Mouse (Mus musculus): ENCODE measurements around the gene Odf2l.

Gene Odf2l

DNA sequence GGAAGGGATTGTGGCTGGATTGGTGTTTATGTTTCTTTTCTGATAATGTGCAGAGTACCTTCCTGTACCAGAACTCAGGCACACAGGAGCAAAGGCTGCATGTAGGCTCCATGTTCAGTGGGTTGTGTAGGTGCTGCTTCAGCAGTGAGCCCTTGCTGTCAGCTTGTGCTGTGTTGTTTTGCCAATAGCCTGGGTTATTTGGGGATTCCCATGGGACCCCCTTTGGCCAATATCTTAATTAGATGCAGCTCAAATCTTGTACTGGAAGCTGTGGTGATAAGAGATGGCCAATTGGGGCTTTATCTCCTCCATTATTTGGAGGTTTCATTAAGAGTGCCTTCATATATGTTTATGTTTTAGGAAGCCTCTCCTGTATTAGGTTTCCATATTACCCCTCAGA lies 24.5 kb downstream of the Odf2l start:
- no peak for DNase-seq

DNA sequence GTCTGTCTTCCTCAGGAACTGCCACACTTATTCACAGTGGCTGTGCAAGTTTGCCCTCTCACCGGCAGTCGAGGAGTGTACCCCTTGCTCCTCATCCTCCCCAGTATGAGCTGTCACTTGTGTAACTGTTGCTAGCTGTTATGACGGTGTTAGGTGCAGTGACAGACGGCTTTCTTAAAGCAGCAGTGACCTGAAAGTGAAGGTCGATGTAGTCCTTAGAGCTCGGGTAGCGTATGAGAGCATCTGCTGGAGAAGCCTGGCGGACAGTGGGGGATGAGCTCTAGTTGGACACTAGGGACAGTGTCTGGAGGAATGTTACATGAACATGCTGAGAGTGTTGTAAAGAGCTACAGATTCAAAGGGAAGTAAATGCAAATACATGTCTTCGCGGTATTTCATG lies 25.5 kb downstream of the Odf2l start:
- DNase-seq, result no peak

DNA sequence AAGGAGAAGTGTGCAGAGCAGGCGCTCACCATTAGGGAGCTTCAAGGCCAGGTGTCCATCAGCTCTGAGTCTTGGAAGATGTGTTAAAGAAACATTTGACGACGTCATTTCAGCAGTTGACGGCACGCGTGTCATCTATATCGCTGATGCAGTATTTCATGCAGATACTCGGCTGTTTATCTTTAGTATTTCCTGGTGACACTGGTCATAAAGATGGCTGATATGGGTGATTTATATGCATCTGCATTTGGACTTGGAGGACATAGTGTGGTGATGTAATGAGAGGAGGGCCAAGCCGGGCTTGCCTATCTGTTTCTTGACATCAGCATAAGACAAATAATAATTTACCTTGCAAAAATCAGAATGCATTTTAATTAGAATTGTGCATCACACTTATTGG lies 28.5 kb downstream of the Odf2l start:
- no peak for DNase-seq

DNA sequence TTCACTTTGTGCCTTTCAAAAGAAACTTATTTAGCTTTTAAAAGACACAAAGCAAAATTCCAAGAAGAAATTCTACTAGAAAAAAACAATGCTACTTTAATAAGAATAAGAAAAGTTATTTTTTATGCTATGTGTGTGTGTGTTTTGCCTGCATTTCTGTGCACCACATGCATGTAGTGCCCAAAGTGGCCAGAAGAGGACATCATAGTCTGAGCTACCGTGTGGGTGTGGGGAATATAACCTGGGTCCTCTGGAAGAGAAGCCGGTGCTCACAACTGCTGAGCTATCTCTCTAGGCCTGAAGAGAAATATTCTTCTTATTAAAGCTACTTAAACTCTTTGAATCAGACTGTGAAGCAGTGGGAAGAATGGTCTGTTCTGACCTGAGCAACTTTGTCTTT lies 29.1 kb downstream of the Odf2l start:
- no peak for DNase-seq

DNA sequence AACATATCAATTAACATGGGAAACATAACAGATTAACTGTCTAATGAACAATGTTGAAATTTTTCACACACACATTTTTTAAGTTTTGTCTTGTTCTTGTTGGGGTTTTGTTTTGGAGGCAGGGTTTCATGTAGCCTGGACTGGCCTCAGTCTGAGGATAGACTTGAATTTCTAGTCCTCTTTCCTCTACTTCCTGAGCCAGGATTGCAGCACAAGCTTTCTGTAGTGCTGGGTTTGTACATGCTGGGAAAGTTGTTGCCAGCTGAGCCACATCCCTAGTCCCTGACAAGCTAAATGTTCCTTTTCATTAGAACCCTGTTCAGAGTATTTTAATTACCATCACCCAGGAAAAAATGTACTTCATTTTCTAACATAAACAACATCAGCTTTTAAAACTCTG lies 29.6 kb downstream of the Odf2l start:
- no peak for DNase-seq

DNA sequence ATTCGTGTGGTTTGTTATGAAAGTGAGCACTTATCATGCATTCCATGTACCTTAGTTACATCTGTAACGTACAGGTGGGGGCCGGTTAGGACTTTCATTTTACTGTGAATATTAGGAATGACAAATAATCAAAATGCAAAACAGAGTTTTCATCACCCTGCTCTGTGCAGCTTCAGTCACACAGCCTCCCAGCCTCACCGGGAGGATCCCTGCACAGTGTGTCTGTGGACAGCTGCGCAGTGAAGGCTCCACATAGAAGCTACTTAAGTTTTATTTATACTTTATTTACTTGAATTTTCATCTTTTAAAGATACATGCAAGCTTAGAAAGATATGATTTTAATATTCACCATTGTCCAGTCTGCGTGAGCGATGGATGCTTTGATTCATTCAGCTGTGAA lies 32.7 kb downstream of the Odf2l start:
- no peak for DNase-seq

DNA sequence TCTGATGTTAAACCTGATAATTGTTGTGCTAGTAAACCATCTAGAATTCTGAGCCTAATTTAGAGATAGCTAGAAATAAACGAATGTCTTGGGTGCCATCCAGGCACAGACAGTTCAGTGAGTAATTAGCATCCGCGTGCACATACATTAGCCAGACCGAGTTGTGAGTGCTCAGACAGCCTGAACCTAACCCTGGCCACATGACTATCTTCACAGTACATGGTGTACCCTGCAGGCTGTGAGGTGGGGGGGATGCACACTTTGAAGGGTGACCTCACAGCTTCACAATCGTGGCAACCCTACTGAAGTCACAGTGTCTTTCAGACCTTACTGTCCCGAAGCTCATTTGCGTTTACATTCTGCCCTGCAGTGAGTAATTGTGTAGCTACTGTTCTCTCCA lies 33.5 kb downstream of the Odf2l start:
- no peak for DNase-seq

DNA sequence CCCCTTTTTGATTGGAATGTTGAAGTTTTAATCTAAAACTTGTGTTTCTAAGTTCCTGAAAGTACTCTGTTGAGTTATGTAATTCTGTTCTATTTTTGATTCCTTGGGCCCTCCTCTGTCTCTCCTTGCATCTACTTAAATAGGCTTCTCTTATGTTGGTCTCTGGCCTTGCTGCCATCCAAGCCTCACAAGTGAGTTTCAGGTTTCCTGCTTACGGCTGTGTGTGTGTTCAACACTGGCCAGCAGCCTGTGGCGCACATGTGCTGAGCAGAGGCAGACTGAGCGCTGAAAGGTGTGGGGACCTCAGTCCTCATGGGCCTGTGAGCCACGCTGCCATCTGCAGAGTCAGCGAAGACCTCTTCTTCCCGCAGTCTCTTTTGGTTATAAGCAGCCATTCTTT lies 38.5 kb downstream of the Odf2l start:
- no peak for DNase-seq

DNA sequence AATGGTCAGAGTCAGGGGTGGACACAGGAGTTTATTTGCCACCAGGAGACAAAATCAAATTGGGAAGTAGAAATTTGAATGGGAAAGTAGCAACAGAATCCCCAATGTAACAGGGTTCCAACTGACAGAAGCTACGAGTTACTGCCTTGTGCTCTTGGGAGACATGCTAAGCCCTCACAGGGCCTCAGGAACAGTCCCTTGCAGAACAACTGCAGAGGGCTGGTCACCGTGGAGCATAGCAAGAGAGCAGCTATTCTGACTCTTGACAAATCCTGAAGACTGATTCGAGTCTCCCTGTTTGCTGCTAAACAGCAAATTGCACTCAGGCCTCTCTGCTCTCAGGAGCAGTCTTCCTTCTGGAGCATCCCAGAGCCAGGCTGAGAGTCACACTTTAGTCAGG lies 40.1 kb downstream of the Odf2l start:
- DNase-seq, result no peak

DNA sequence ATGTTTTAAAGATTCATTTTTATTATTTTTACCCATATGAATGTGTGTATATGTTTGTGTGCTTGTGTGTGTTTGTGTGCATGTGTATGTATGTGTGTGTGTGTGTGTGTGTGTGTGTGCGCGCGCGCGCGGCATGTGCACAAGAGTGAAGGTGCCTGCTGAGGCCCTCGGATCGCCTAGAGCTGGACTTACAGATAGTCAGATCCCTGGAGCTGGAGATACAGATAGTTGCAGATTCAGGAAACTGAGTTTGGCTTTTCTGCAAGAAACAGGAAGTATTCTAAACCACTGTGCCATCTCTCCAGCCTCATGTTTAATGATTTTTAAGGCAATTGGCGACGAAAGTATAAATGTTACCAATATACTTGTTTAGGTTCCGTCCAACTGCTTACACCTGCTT lies 48.4 kb downstream of the Odf2l start:
- no peak for DNase-seq

DNA sequence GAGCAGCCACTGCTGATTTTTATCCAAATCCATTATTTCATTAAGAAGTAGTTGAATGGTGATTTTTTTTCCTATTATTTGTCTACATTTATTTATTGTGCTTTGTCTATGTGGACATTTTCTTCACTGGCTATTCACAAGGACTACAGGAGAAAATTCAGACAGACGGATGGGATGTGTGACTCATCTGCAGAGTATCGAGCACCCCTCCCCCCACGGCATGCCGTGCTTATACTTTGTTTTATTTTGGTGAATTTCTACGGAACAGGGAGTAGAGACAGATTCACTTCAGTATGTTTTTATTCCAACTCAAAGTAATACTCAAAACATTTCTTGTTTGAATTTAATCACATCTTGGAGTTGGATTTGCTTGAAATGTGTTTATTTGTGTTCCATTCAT lies 49.4 kb downstream of the Odf2l start:
- DNase-seq, result no peak

DNA sequence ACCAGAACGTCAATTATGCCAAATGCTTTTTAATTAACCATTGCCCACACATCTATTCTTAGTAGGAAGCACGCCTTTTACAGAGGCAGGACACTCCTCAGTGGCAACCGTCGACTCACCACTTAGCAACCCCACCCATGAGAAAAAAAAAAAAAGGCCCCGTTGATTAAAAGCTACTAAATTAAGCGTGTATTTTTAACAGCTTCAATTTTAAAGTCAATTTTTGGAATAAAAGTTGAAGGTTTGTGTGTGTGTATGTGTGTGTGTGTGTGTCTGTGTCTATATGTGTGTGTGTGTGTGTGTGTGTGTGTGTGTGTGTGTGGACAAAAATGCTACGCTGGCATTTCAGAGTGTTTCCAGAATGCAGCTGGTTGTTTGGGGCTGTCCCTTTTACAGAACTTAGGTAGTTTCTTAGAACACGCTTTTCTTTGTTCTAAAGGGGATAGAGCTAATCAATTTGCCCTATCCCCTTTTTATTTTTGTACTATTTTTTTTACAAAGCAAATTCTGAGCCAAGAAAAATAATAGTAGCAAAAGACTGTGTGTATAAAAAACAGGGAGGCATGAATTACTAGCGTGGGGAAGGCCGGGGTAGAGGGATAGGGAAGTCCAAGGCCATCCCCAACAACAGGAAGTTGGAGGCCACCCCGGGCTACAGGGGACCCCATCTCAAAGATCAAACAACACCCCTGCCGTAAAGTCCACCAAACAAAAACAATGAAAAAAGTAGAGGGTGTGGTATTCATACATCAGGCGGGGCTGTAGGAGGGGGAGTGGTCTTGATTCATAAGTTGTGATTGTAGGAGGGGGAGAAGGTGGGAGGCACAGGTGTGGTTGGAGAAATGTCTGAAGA lies 50.7 kb downstream of the Odf2l start:
- DNase-seq, result no peak

DNA sequence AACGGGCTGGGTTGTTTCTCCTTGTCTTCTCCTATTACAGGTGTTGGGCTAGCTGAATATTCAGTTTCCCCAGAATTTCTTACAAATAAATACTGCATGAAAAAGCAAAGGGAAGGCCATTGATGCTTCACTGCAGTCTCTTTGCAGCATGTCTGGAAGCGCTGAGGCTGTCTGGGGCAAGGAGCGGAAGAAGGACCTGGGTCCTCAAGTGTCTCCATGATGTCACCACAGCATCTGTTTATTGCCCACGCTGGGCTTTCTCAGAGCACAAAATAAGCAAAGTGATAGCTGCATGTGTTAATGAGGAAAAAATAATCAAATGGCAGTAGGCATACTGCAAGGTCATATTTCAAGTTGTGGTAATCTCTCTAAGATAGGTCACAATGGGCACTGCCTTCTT lies 51.6 kb downstream of the Odf2l start:
- DNase-seq, result no peak

DNA sequence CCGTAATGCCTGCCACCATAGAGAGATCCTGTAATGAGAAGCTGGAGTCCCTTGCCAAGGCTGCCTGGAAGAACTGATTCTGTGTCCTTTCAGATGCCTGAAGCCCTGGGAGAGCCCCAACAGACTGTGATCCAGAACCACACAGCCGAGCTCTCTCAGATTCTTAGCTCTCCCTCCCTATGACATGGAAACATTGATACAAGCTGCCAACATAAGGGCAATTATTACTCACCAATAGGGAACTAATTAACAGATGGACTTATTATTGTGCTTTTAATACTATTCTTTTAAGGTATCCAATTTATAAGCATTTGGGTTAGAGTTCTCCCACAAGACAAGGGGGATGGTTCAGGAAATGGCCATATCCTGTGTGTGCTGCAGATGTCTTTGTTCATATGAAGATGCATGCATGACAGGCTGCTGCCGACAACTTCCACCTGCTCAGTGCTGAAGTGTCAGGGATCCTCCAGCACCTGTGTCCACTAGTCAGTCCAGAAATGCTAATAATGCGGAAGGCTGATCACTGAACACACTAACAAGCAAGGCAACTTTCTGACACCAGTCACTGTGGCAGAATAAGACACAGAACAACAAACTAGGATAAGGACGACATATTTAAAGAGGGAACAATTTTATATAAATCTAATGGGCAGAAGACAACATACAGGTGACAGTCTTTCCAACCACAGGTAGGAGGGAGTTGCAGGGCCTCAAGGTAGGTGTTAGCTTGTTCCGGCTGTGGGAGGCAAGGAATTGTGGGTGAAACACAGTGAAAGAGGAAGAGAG lies 52.4 kb downstream of the Odf2l start:
- no peak for DNase-seq

DNA sequence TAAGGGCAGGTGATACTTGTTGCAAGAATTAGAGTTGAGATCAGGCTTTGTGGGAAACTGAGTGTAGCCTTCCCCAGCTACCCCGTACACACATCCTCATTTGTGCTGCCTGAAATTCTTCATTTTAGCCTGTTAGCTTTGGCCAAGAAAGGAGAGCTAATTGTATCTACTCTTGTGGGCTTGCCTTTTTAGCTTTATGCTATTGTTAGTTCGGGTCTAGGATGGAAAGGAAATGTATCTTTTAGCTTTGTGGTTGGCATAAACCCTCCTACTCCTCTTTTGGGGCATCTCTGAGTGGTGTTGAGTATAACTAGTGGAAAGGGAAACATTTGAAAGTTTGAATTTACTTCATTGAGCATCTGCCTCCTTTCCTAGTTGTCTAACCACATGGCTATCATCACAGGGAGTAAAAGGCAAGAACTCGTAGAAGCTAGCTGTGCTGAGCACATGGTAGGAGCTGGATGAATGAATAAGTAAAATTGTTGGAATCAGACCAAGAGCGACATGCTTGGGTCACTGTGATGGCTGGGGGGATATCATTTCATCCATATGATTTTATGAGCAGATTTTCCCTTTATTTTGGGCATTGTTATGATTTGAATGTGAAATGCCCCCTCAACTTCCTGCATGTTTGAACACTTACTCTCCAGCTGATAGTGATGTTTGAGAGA lies 53.1 kb downstream of the Odf2l start:
- no peak for DNase-seq

DNA sequence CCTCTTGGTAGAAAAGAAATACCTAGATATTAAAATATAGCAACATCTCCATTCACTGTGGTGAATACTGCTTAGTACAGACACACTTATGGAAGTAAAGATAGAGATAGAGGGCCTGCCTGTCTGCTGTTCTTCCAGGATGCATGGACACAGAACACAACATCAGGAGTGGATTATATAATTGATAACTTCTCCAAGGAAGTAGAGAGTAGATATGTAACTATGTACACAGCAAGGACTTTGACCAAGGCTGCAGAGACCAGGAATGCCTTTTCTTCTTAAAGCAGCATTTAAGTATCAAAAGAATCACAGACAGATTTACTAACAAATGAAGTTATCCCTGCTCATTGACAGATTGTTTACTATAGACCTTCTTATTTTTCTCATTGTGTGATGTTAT lies 66.3 kb downstream of the Odf2l start:
- no peak for DNase-seq

DNA sequence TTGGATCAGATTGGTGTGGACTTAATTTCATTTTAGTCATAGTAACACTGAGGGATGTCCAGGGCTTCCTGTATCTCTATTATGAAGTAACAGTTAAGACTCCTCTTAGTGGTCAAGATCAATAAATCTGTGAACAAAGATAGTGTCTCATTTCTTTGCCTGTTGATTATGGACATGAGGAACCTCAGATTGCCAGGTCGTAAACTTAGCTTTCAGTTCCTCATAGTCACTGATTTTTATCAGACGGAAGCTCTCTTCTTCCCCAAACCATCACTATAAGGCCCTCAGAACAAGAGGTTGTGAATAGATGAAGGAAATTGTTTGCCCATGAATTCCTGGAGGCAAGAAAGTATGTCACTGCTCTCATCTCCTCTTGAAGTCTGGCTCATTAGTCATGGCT lies 73.6 kb downstream of the Odf2l start:
- no peak for DNase-seq

DNA sequence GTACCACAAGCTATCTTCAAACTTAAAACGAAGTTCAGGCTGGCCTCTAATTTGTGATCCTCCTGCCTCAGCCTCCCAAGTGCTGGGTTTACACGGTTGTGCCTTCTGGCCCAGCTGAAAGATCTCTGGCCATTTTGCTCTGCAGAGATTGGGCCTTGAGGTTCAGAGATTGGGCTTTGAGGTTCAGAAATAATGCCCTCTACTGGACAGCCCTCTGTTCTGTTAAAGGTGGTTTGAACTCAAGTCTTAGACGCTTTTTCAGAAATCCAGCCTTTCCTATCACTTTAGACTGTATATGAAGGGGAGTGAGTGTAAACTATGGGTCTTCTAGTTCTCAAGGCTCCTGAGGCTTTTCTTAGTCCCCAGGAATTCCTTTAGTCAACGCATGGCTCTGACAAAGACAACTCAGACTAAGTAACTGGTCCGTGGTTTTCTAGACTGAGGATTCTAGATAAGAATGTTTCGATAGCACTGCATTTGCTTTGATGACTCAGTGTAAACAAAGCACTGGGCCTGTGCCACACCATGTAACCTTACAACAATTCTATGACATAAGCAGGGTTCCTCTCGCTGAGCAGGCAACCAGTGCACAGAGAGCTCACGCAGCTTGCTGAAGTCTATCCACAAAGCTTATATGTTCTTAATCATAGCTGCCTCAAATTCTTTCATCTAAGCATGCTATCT lies 77.0 kb downstream of the Odf2l start:
- DNase-seq, result no peak

DNA sequence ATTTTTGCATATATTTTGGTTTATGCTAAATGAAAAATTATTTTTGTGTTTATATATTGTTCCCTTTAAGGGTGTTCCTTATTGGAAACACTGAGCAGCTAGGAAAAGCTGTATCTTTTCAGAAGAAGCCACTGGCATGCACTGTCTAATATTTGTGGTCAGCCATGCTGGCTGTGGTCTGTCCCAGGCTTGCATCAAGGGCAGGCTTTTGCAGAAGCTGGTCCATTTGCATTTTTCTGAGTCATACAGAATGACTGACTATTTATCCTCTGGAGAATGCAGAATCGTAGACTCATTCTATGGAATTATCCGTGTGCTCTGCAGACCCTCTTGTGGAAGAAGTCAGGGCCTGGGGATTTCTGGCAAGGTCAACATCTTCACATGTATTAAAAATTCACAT lies 79.7 kb downstream of the Odf2l start:
- no peak for DNase-seq
